Mouse (Mus musculus): ENCODE results near the gene Helz2.

DNA sequence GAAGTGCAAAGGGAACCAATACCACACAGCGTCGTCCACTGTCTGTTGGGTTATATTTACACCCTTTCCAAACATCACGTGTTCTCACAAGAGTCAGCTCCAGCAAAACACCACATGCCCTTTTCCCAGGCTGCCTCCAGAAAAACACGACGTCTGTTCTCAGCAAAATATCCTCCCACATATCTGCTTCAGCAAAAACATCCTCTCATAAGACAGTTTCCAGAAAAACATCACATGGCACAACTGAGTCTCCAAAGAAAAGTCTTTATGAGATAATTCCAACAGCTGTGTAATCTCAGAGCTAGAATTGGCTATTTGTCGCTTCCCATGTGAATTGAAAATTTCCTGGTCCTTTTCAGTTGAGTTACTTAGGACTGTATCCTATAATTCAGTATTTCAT is 60.9 kb downstream of the Helz2 start:
- TF ChIP-seq CTCF (IDR thresholded peaks at IDR 0.05) = no peak
- TF ChIP-seq EP300 (IDR thresholded peaks at IDR 0.05) = no peak
